Mouse (Mus musculus) heart, embryonic 12.5 days (tissue): Measurements from ENCODE around the gene Snrnp35. TPM values are rescaled to one million over a fixed set of nuclear protein-coding genes. Genes with fewer than 3 reads are reported as not detected.
"Not testable (repeated sequence)": the region's sequence is repeated elsewhere in the genome, so short reads cannot be mapped to it uniquely, and the experiment has no call there.

ENCODE experiments used
- ATAC-seq: fragments of 200-750 bp; cut with Nextera tagmentation; 2 replicates; pipeline ENCODE4 v1.8.0; 2017; ENCODE audit warnings: moderate TSS enrichment, moderate library complexity; ENCODE audit not compliant: insufficient number of reproducible peaks, low FRiP score
- H3K27ac ChIP-seq: fragments of 300-500 bp; sonication (generic); 2 replicates; pipeline ENCODE4 v1.5.1; 2016; ENCODE audit warnings: mild to moderate bottlenecking, moderate library complexity; ENCODE audit not compliant: poor library complexity, severe bottlenecking
- H3K27me3 ChIP-seq: fragments of 300-500 bp; sonication (generic); replicated peaks from 2 replicates; pipeline ENCODE4 v1.6.1; 2016; ENCODE audit warnings: mild to moderate bottlenecking, moderate library complexity
- H3K36me3 ChIP-seq: fragments of 300-500 bp; sonication (generic); 2 replicates; pipeline ENCODE4 v1.6.1; 2016; ENCODE audit warnings: mild to moderate bottlenecking, moderate library complexity
- H3K4me1 ChIP-seq: fragments of 300-500 bp; sonication (generic); replicated peaks from 2 replicates; pipeline ENCODE4 v1.6.1; 2016; ENCODE audit warnings: mild to moderate bottlenecking
- H3K4me2 ChIP-seq: fragments of 300-500 bp; sonication (generic); 2 replicates; pipeline ENCODE4 v1.6.1; 2016; ENCODE audit warnings: mild to moderate bottlenecking, moderate library complexity
- H3K4me3 ChIP-seq: fragments of 300-500 bp; sonication (generic); 2 replicates; pipeline ENCODE4 v1.5.1; 2016; ENCODE audit warnings: mild to moderate bottlenecking
- H3K9ac ChIP-seq: fragments of 300-500 bp; sonication (generic); 2 replicates; pipeline ENCODE4 v1.6.1; 2016; ENCODE audit warnings: mild to moderate bottlenecking, moderate library complexity
- H3K9me3 ChIP-seq: fragments of 300-500 bp; sonication (generic); replicated peaks from 2 replicates; pipeline ENCODE4 v1.6.1; 2016; ENCODE audit warnings: mild to moderate bottlenecking, moderate library complexity
- WGBS: fragments of 180-500 bp; shearing (Covaris S2); methylation state at CpG from one replicate; pipeline ENCODE4 v1.1.7; 2016; 5-methylcytosine and 5-hydroxymethylcytosine counted together
- polyA plus RNA-seq: library from polyadenylated mRNA; unstranded; fragments of >200 nt; fragmentation: Nextera tagmentation; extraction: Ambion mirVana; gene quantifications from 2 replicates; pipeline ENCODE4 v1.2.1, GENCODE M21; 2016

Gene Snrnp35
- polyA plus RNA-seq, 1 experiment from 2014 or later: 24.0 TPM

DNA sequence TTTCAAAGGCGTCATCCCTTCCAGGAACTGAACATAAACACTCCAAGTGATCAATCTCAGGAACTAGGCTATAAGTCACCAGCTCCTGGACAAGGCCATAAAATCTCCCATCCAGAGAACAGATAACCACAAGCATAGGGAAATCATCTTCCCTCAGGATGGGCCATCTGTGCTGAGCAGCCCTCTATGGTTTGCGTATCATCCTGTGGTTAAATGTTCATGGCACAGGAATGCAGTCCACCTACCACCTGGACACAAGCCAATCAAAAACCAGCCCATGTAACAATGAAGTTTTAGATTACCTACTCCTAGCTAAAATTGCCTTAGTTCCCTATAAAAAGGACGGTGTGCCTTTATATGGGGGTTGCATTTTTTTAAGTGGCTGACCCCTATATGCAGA lies 6.0 kb downstream of the Snrnp35 start:
- H3K36me3 ChIP-seq: peaks cover 42% of the 10 kb centered on the region
- H3K4me1 ChIP-seq: peaks cover 6% of the 10 kb centered on the region; the same call in 1 of the 2 replicates
- no peaks in the 10 kb centered on the region for H3K9me3 ChIP-seq
- H3K4me2 ChIP-seq: no peak overlapping the region
- no peaks in the 10 kb centered on the region for H3K27me3 ChIP-seq
- no peak overlapping the region for H3K27ac ChIP-seq
- 90% methylated on average over 3 of the region's 3 CpGs for WGBS
- no peak overlapping the region for H3K4me3 ChIP-seq
- H3K9ac ChIP-seq: no peak overlapping the region
- ATAC-seq: no peak

DNA sequence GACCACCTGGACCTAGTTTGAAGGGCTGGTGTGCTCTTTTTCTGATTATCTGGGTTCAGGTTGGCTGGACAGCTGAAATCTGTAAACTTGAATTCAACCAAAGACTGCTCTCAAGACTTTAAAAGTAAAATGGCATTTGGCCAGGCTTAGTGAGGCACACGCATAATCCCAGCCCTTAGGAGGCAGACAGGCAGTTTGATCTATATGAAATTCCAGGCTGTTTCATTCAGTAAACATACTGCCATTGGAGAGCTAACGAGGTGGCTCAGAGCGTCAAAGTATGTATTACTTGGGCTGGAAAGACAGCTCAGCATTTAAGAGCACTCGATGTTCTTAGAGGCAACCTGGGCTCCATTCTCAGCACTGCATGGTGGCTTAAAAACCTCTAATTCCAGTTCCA lies 8.8 kb downstream of the Snrnp35 start:
- 82% methylated on average over 4 of the region's 4 CpGs for whole genome bisulfite sequencing
- H3K4me1 ChIP-seq: no peaks in the 10 kb centered on the region
- H3K9me3 ChIP-seq: no peaks in the 10 kb centered on the region
- H3K4me2 ChIP-seq: no peak overlapping the region
- H3K27me3 ChIP-seq: no peaks in the 10 kb centered on the region
- H3K9ac ChIP-seq: no peak overlapping the region
- peaks cover 67% of the 10 kb centered on the region for H3K36me3 ChIP-seq
- no peak for ATAC-seq
- H3K27ac ChIP-seq: no peak overlapping the region
- H3K4me3 ChIP-seq: no peak overlapping the region

DNA sequence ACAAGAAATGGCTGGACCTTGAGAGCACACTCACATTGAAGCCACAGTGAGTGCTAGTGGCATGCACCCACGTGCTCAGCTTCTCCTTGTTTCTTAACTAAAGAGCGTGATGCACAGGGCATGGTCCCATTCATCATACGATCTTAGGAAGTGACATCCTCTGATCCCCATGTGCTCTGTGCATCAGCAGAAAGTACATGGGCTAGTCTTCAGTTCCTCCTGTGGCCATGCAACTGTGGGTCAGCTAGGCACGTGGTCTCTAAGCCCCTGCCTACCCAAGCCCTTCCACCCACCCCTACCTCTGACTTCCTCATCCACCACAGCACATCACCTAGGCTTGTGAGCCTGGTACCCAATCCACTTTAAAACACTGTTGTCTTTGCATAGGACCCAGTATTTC lies 9.7 kb downstream of the Snrnp35 start:
- Histone ChIP-seq H3K27ac (no peak overlapping the region), H3K4me1 (no peaks in the 10 kb centered on the region), H3K27me3 (no peaks in the 10 kb centered on the region), H3K9ac (no peak overlapping the region), H3K36me3 (peaks cover 75% of the 10 kb centered on the region), H3K9me3 (no peaks in the 10 kb centered on the region), H3K4me3 (no peak overlapping the region), H3K4me2 (no peak overlapping the region)
- 84% methylated on average over 4 of the region's 4 CpGs for WGBS
- ATAC-seq: no peak

DNA sequence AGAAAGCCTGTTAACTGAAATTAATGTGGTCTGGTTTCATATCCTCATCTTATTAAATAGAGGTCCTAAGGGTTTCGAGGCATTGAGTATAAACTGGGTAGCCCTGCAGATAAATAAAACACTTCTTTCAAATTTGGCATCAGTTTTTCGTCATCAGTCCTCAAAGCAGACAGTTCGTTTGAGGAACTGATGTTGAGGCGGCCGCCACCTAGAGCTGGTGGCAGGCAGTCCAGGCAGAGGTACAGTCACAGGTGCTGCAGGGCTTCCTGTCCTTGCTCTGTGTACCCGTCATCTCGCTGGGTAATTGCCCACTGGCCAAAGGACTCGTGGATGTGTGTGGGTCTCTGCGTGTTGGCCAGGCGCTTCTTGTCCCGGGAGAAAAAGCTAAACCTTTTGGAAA lies 10.5 kb downstream of the Snrnp35 start:
- H3K9me3 ChIP-seq: no peaks in the 10 kb centered on the region
- peaks cover 82% of the 10 kb centered on the region for H3K36me3 ChIP-seq
- no peak for ATAC-seq
- WGBS: 87% methylated on average over 11 of the region's 11 CpGs
- no peaks in the 10 kb centered on the region for H3K27me3 ChIP-seq
- no peak overlapping the region for H3K27ac ChIP-seq
- no peak overlapping the region for H3K4me3 ChIP-seq
- no peak overlapping the region for H3K4me2 ChIP-seq
- H3K9ac ChIP-seq: no peak overlapping the region
- peaks cover 7% of the 10 kb centered on the region for H3K4me1 ChIP-seq

DNA sequence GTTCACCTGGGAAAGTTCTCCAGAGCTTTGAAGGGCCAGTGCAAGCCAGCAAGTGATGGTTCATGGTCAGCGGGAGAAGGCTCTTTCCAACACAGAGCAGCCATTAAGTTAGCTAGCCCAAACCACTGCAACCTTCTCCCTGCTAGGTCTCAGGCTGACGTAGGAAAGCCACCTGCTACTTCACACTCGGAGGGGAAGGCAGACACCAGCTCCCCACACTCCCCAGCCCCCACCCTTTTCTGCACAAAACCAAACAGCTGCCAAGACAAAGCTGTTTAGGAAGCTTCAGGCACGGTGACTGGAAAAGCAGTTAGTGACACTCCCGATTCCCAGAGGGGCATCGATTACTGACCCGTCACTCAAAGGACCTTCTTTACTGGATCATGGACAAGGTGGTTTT lies 12.6 kb downstream of the Snrnp35 start:
- Histone ChIP-seq H3K27ac (no peak overlapping the region), H3K36me3 (peaks cover 78% of the 10 kb centered on the region), H3K4me2 (no peak overlapping the region), H3K4me3 (no peak overlapping the region), H3K27me3 (no peaks in the 10 kb centered on the region), H3K4me1 (peaks cover 18% of the 10 kb centered on the region), H3K9ac (no peak overlapping the region), H3K9me3 (no peaks in the 10 kb centered on the region)
- WGBS: 73% methylated on average over 7 of the region's 7 CpGs
- ATAC-seq: no peak

DNA sequence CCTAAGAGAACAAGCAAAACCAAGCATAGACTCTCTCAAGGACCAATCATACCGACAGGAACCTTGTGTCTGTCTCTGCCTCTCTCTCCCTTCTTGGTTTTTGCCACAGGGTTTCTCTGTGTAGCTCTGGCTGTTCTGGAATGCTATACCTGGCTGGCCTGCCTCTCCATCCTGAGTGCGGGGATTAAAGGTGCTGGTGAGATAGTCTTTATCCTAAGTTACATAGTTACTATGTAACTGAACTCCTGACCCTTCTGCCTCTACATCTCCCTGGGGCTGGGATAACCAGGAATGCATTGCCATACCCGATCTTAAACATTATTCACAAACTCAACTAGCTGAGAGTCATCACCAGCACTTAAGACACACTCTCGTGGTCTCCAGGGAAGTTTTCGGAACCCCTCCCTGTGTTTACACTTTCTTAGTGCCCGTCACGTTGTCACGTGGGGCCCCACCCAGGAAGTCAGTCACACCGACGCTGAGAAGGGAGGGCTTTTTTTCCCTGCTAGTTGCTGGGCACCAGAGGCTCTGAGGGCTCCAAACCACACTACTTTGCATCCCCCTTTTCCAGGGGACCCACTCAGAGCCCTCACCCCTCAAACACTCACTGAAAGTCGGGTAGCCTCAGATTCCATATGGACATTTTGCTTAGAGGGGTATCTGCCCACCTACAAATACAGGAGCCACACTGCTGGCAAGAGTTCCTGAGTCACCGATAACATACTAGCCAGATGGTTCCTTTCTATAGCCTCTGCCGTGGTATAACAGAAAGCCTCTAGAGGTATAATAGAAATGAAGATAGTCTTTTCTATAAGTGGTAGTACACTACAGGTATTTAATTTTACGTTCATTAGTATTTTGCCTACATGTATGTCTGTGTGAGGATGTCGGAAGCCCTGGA lies 13.9 kb downstream of the Snrnp35 start:
- ATAC-seq: no peak
- no peak overlapping the region for H3K4me2 ChIP-seq
- H3K4me1 ChIP-seq: peaks cover 18% of the 10 kb centered on the region
- no peak overlapping the region for H3K27ac ChIP-seq
- no peak overlapping the region for H3K9ac ChIP-seq
- H3K36me3 ChIP-seq: peaks cover 78% of the 10 kb centered on the region
- H3K4me3 ChIP-seq: no peak overlapping the region
- no peaks in the 10 kb centered on the region for H3K9me3 ChIP-seq
- no peaks in the 10 kb centered on the region for H3K27me3 ChIP-seq
- WGBS: 65% methylated on average over 15 of the region's 15 CpGs

DNA sequence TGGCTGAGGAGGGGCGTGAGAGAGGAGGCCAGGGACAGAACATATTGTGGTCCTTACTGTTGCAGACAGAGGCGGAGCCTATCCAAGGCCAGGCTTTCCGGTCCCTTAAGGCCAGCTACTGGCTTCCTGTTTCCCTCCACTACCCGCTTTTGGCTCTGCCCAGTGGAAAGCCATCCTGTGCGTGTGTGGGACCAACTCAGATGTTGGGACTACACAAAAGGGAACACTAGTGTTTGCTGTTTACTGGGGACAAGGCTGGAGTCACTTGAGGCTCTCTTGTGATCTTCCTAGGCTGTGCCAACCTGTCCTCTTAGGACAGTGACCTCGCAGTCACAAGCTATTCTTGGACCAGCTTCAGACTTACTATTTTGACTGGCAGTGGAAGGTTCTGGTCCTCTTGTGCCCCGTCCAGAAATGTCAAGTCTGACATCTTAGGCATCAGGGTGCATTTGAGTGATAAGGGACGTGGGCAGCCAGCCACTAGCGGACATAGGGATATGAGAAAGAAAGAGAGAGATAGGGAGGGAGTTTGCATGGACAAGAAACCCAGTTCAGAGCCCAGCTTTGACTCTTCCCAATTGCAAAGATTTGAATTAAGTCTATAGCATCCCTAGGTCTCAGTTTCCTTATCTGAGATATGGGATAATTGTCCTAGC lies 15.4 kb downstream of the Snrnp35 start:
- Histone ChIP-seq H3K36me3 (peaks cover 78% of the 10 kb centered on the region), H3K4me2 (no peak overlapping the region), H3K4me3 (no peak overlapping the region), H3K4me1 (peaks cover 18% of the 10 kb centered on the region), H3K9ac (no peak overlapping the region), H3K27ac (peak overlapping the region; percentile 57), H3K27me3 (no peaks in the 10 kb centered on the region), H3K9me3 (no peaks in the 10 kb centered on the region)
- 45% methylated on average over 9 of the region's 9 CpGs for WGBS
- peak; percentile 58 for ATAC-seq

DNA sequence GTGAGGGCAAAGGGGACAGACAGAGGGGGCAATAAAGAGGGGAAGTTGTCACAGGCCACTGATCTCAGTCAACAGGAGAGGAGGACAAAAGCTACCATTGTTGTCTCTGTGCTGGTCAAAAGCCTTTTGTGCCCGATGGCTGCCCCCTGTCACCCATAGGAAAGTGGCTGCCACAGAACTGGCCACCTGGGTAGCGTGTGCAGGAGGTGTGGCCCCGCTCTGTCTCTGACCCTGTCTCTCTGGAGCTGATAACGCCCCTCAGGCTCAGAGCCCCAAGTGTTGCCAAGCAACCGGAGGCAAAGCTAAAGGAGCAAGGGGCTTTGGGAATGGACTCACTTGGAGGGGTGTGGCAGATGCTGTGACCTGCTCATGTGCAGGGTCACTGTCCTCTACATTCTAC lies 16.1 kb downstream of the Snrnp35 start:
- no peak for ATAC-seq

DNA sequence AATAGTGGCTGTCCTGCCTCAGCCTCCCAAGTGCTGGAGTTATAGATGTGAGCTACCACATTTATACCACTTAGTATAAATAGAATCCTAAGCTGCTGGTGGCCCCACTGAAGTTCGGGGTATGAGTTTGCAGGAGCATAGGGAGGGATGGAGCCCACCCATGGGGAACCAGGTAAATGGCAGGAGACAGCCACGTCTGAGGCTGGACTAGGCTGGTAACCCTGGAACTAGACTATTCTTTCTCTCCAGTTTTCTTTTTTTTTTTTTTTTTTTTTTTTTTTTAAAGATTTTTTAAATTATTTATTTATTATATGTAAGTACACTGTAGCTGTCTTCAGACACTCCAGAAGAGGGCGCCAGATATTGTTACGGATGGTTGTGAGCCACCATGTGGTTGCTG lies 17.1 kb downstream of the Snrnp35 start:
- H3K27me3 ChIP-seq, H3K9ac ChIP-seq, H3K27ac ChIP-seq, H3K4me3 ChIP-seq, H3K4me2 ChIP-seq, H3K9me3 ChIP-seq, ATAC-seq: not testable (repeated sequence)
- Histone ChIP-seq H3K4me1 (peaks cover 18% of the 10 kb centered on the region), H3K36me3 (peaks cover 79% of the 10 kb centered on the region)
- 79% methylated on average over 3 of the region's 4 CpGs for WGBS

More for the DNA sequence above, 16.1 kb downstream of the Snrnp35 start:
- Histone ChIP-seq H3K36me3 (peaks cover 79% of the 10 kb centered on the region), H3K9me3 (no peaks in the 10 kb centered on the region), H3K4me1 (peaks cover 18% of the 10 kb centered on the region), H3K4me3 (no peak overlapping the region), H3K9ac (no peak overlapping the region), H3K27ac (peak overlapping the region; percentile 57), H3K4me2 (no peak overlapping the region), H3K27me3 (no peaks in the 10 kb centered on the region)
- WGBS: 32% methylated on average over 5 of the region's 5 CpGs

DNA sequence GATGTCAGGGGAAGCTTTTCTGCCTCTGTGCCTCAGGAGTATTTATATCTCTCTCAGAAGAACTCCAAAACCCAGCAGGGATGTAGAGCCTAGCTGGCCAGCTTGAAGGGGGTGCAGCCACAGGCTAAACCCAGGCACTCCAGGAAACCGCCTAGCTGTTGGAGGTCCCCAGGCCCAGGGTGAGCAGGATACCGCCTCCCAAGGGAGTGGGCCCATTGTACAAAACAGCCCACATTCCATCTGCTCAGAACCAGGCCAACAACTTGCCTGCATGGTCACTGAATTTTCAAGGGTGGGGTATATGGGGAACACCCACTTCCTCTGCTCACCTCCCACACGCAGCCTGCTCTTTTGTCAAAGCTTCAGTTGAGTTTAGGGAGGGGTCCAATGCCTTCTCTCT lies 17.6 kb downstream of the Snrnp35 start:
- Histone ChIP-seq H3K9me3 (no peaks in the 10 kb centered on the region), H3K4me1 (peaks cover 18% of the 10 kb centered on the region), H3K27me3 (no peaks in the 10 kb centered on the region), H3K36me3 (peaks cover 79% of the 10 kb centered on the region), H3K27ac (no peak overlapping the region), H3K4me2 (no peak overlapping the region), H3K9ac (no peak overlapping the region), H3K4me3 (no peak overlapping the region)
- ATAC-seq: no peak
- WGBS: 94% methylated on average over 3 of the region's 3 CpGs

DNA sequence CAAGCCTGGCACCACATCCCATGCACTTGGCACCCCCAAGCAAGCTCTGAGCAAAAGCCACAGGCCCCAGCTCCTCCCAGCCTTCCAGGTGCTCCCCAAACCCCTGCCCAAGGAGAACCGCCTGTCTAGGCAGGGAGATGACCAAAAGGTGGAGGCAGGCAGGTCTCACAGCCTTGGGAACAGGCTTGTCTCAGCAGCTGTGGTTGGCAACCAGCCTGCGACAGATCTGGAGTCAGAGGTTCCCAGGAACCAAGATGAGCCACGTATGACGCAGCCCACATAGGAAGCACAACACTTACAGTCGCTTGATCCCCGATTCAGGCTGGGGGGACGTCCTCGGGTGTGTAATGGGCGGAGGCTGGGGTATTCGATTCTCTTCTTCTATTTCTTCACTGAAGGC lies 18.6 kb downstream of the Snrnp35 start:
- no peak overlapping the region for H3K4me3 ChIP-seq
- no peak overlapping the region for H3K9ac ChIP-seq
- no peaks in the 10 kb centered on the region for H3K9me3 ChIP-seq
- no peak overlapping the region for H3K4me2 ChIP-seq
- peaks cover 69% of the 10 kb centered on the region for H3K36me3 ChIP-seq
- WGBS: 83% methylated on average over 10 of the region's 10 CpGs
- no peak overlapping the region for H3K27ac ChIP-seq
- H3K4me1 ChIP-seq: peaks cover 18% of the 10 kb centered on the region
- H3K27me3 ChIP-seq: no peaks in the 10 kb centered on the region
- no peak for ATAC-seq
